Mouse (Mus musculus): Measurements from ENCODE around the gene Fam131c.

GRCm38 (mm10) chr4:141367997-141368791, at the start of gene Fam131c:
- TF ChIP-seq CTCF (IDR thresholded peaks at IDR 0.05), result no peak
- no peak for TF ChIP-seq EP300 (IDR thresholded peaks at IDR 0.05; ENCODE audit: insufficient read depth, low read depth, low read length)
